Comparison of ENCODE assay signal across 29 mouse cellular contexts in genomic region chr4:7755473-7755872, GRCm38 (mm10).
A peak's percentile ranks its signal among the peaks of the same experiment; 100 is the strongest.
DNase-seq lines count a peak whose midpoint lies in the region; ATAC-seq and TF ChIP-seq lines count a peak whose summit lies in the region.
"Had no signal": no experiment of that assay in that cellular context is flagged by ENCODE, and none has a peak within 500 bp of the region (broad histone marks: within the 10 kb centered on the region; RNA-seq: fewer than 3 reads in every experiment).

No protein-coding gene starts in this region.

- peak; percentile 96 to 98 for ATAC-seq in hematopoietic stem cell, adult 5-6 weeks (replicated peaks in 1 of 2; ENCODE audit: insufficient read depth in 1 of 2, low FRiP score in 2 of 2, low TSS enrichment in 1 of 2, low read depth in 1 of 2, poor library complexity in 2 of 2, severe bottlenecking in 2 of 2)
- ATAC-seq in monocyte, adult 5-6 weeks (replicated peaks; ENCODE audit: insufficient number of reproducible peaks, low FRiP score, low TSS enrichment, poor library complexity, severe bottlenecking), result 0 out of 2 replicates have a peak, but pooled peaks have one; percentile 22
- ATAC-seq: forebrain, embryonic 15.5 days; intestine, embryonic 16.5 days had no signal

- peak; percentile 3 to 4 for DNase-seq in spleen, postnatal 36 days (ENCODE audit: low spot score in 2 of 2)
- no peak for DNase-seq in spleen, adult 18-20 months
- peak; percentile 35 for DNase-seq in CD4-positive helper T cell, adult 2 months (ENCODE audit: low read depth, low spot score)
- no peak for DNase-seq in heart, adult 2 months
- DNase-seq in ovary, postnatal 36 days (ENCODE audit: low spot score), result no peak
- DNase-seq: adrenal gland, adult 8-10 months; cerebellum, adult 8-10 months; cerebellum, postnatal 36 days; gastrocnemius, postnatal 25 days; heart, adult 18-20 months; heart, postnatal 4 days; kidney, adult 8-10 months; kidney, postnatal 4 days; left cerebral cortex, postnatal 4 days; liver, embryonic 13.5 days; lung, embryonic 14.5 days; lung, postnatal 14 days; right cerebral cortex, adult 18-20 months had no signal

- H3K27me3 ChIP-seq in heart, adult 2 months (ENCODE audit: control insufficient read depth, insufficient read depth, low read length), result no peaks in the 10 kb centered on the region
- H3K27me3 ChIP-seq: embryonic facial prominence, embryonic 13.5 days; forebrain, embryonic 15.5 days; heart, embryonic 12.5 days; hindbrain, embryonic 15.5 days; liver, embryonic 13.5 days; midbrain, embryonic 12.5 days had no signal

- no peaks in the 10 kb centered on the region for H3K79me2 ChIP-seq in heart, adult 2 months (replicated peaks; ENCODE audit: control insufficient read depth, insufficient read depth, low read length)

- no peak for TF ChIP-seq CTCF in heart, adult 2 months (IDR thresholded peaks at IDR 0.05)

- no peaks in the 10 kb centered on the region for H3K36me3 ChIP-seq in heart, adult 2 months (ENCODE audit: control insufficient read depth, insufficient read depth, low read length)
- H3K36me3 ChIP-seq: embryonic facial prominence, embryonic 13.5 days; forebrain, embryonic 10.5 days; forebrain, embryonic 15.5 days; G1E; heart, embryonic 12.5 days; hindbrain, embryonic 15.5 days; liver, embryonic 13.5 days; midbrain, embryonic 12.5 days had no signal

- intact Hi-C loops in heart, adult 2 months (cut with DNase I), result no loop called here

- no peak overlapping the region for H3K27ac ChIP-seq in heart, adult 2 months
- H3K27ac ChIP-seq: embryonic facial prominence, embryonic 13.5 days; forebrain, embryonic 10.5 days; forebrain, embryonic 15.5 days; hindbrain, embryonic 15.5 days; kidney, postnatal 0 days; liver, embryonic 13.5 days; midbrain, embryonic 12.5 days had no signal

- H3K4me3 ChIP-seq in heart, adult 2 months, result no peak overlapping the region
- H3K4me3 ChIP-seq: embryonic facial prominence, embryonic 13.5 days; forebrain, embryonic 10.5 days; forebrain, embryonic 15.5 days; heart, embryonic 12.5 days; hindbrain, embryonic 15.5 days; liver, embryonic 13.5 days; midbrain, embryonic 12.5 days had no signal

- no peaks in the 10 kb centered on the region for H3K4me1 ChIP-seq in heart, adult 2 months (ENCODE audit: control insufficient read depth, insufficient read depth, low read length)
- H3K4me1 ChIP-seq: embryonic facial prominence, embryonic 13.5 days; forebrain, embryonic 10.5 days; forebrain, embryonic 15.5 days; heart, embryonic 12.5 days; hindbrain, embryonic 15.5 days; liver, embryonic 13.5 days; midbrain, embryonic 12.5 days had no signal

- H3K9ac ChIP-seq in heart, adult 2 months (ENCODE audit: low read depth, low read length), result no peak overlapping the region
- H3K9ac ChIP-seq: embryonic facial prominence, embryonic 13.5 days; forebrain, embryonic 15.5 days; heart, embryonic 12.5 days; hindbrain, embryonic 15.5 days; liver, embryonic 13.5 days; lung, embryonic 14.5 days; midbrain, embryonic 12.5 days had no signal

- no peak for TF ChIP-seq POLR2A in heart, adult 2 months (IDR thresholded peaks at IDR 0.05; ENCODE audit: insufficient read depth, low read depth, low read length)

- TF ChIP-seq EP300 in heart, adult 2 months (IDR thresholded peaks at IDR 0.05; ENCODE audit: insufficient read depth, low read depth, low read length), result no peak

Comparison
In these comparisons a context has a peak if more than half of its experiments do, and no peak if none do; other contexts are left out.
1. DNase-seq: peak in spleen, postnatal 36 days (2 of 2) and CD4-positive helper T cell, adult 2 months (single experiment); none in spleen, adult 18-20 months (0 of 2), heart, adult 2 months (0 of 2) and ovary, postnatal 36 days (single experiment).